In genomic region chr15:6623529-6624228, GRCm38 (mm10) we compare ENCODE assay signal across 17 mouse cellular contexts.
DNase-seq lines count a peak whose midpoint lies in the region; ATAC-seq and TF ChIP-seq lines count a peak whose summit lies in the region.
"Had no signal": no experiment of that assay in that cellular context is flagged by ENCODE, and none has a peak within 500 bp of the region (broad histone marks: within the 10 kb centered on the region; RNA-seq: fewer than 3 reads in every experiment).

No protein-coding gene starts in this region.

- intact Hi-C loops in left cerebral cortex, postnatal 10 days (cut with DNase I), result no loop called here

- no peak for DNase-seq in hindbrain, embryonic 10.5 days (ENCODE audit: low spot score)
- peak; percentile 41 for DNase-seq in CH12.LX (ENCODE audit: extremely low read depth)
- peak; percentile 70 for DNase-seq in induced T-regulatory cell, adult 2 months (ENCODE audit: low read depth)
- DNase-seq in embryo, embryonic 11 days, result no peak
- no peak for DNase-seq in testis, postnatal 10 days (ENCODE audit: low spot score)
- no peak for DNase-seq in left cerebral cortex, postnatal 10 days (ENCODE audit: extremely low spot score in 1 of 2, low spot score in 2 of 2)
- DNase-seq: cerebellum, adult 9-10 months; gastrocnemius, adult 2 months; lung, adult 2 months had no signal

- no peak for TF ChIP-seq CTCF in CH12.LX (conservative IDR thresholded peaks at IDR 0.05 in 1 of 2, IDR thresholded peaks at IDR 0.05 in 1 of 2; ENCODE audit: low read depth in 2 of 2, low read length in 2 of 2)

- in situ Hi-C loops in CH12.LX (cut with MboI; ENCODE audit: low pct_ligation_motif_present, low pct_unique_long_range_greater_than_20kb, low sequenced_read_pairs), result loop anchor here (25.0 kb wide), 1 partner anchor 386 kb away; no protein-coding TSS in a partner anchor

- TF ChIP-seq POLR2A in CH12.LX (IDR thresholded peaks at IDR 0.05; ENCODE audit: low read depth, low read length), result no peak

- no peaks in the 10 kb centered on the region for H3K27me3 ChIP-seq in hindbrain, embryonic 10.5 days (ENCODE audit: insufficient read depth, poor library complexity, severe bottlenecking)
- H3K27me3 ChIP-seq in hindbrain, embryonic 13.5 days, result no peaks in the 10 kb centered on the region
- H3K27me3 ChIP-seq in CH12.LX (replicated peaks), result no peaks in the 10 kb centered on the region
- H3K27me3 ChIP-seq: embryonic facial prominence, embryonic 13.5 days; forebrain, embryonic 12.5 days; heart, embryonic 12.5 days; kidney, embryonic 15.5 days; midbrain, embryonic 13.5 days; stomach, embryonic 15.5 days had no signal

- no peak overlapping the region for H3K9ac ChIP-seq in hindbrain, embryonic 13.5 days
- H3K9ac ChIP-seq in CH12.LX (ENCODE audit: insufficient read depth, low read depth), result no peak overlapping the region
- H3K9ac ChIP-seq: forebrain, embryonic 12.5 days; stomach, embryonic 15.5 days had no signal

- H3K4me1 ChIP-seq in hindbrain, embryonic 10.5 days (replicated peaks), result peaks cover 13% of the 10 kb centered on the region
- peaks cover 14% of the 10 kb centered on the region for H3K4me1 ChIP-seq in hindbrain, embryonic 13.5 days (replicated peaks)
- H3K4me1 ChIP-seq in CH12.LX (ENCODE audit: control insufficient read depth in 1 of 2, insufficient read depth in 2 of 2), result peaks cover 3 to 29% of the 10 kb centered on the region in 2 experiments; a peak in 2 of 4 replicates

- H3K79me2 ChIP-seq in CH12.LX (replicated peaks; ENCODE audit: control insufficient read depth, extremely low read depth, insufficient read depth, poor library complexity, severe bottlenecking), result no peaks in the 10 kb centered on the region

- no peak for ATAC-seq in hindbrain, embryonic 13.5 days (ENCODE audit: low FRiP score)
- peak; percentile 71 for ATAC-seq in monocyte, adult 5-6 weeks (replicated peaks; ENCODE audit: insufficient number of reproducible peaks, low FRiP score, low TSS enrichment, poor library complexity, severe bottlenecking)

- no peak for TF ChIP-seq RAD21 in CH12.LX (IDR thresholded peaks at IDR 0.05; ENCODE audit: low read depth, low read length)

- no peaks in the 10 kb centered on the region for H3K9me3 ChIP-seq in hindbrain, embryonic 10.5 days
- no peaks in the 10 kb centered on the region for H3K9me3 ChIP-seq in hindbrain, embryonic 13.5 days
- no peaks in the 10 kb centered on the region for H3K9me3 ChIP-seq in CH12.LX (replicated peaks; ENCODE audit: low read length)
- H3K9me3 ChIP-seq: embryonic facial prominence, embryonic 13.5 days; forebrain, embryonic 12.5 days; heart, embryonic 12.5 days; kidney, embryonic 15.5 days; midbrain, embryonic 13.5 days; stomach, embryonic 15.5 days had no signal

- WGBS in hindbrain, embryonic 10.5 days, result 94% methylated on average over 8 of the region's 8 CpGs
- whole genome bisulfite sequencing in hindbrain, embryonic 13.5 days, result 95% methylated on average over 8 of the region's 8 CpGs

- no peaks in the 10 kb centered on the region for H3K36me3 ChIP-seq in hindbrain, embryonic 10.5 days
- no peaks in the 10 kb centered on the region for H3K36me3 ChIP-seq in hindbrain, embryonic 13.5 days
- H3K36me3 ChIP-seq in CH12.LX (replicated peaks in 1 of 2; ENCODE audit: control insufficient read depth in 1 of 2, insufficient read depth in 1 of 2, low read length in 1 of 2), result no peaks in the 10 kb centered on the region
- H3K36me3 ChIP-seq: embryonic facial prominence, embryonic 13.5 days; forebrain, embryonic 12.5 days; heart, embryonic 12.5 days; kidney, embryonic 15.5 days; midbrain, embryonic 13.5 days; stomach, embryonic 15.5 days had no signal

- H3K27ac ChIP-seq in hindbrain, embryonic 10.5 days, result peak overlapping the region; percentile 67; the same call in 1 of the 2 replicates
- H3K27ac ChIP-seq in hindbrain, embryonic 13.5 days, result no peak overlapping the region
- H3K27ac ChIP-seq in CH12.LX (ENCODE audit: insufficient read depth, low read depth), result no peak overlapping the region
- H3K27ac ChIP-seq: embryonic facial prominence, embryonic 13.5 days; forebrain, embryonic 12.5 days; gastrocnemius, adult 2 months; kidney, embryonic 15.5 days; stomach, embryonic 15.5 days had no signal

- H3K4me3 ChIP-seq in hindbrain, embryonic 10.5 days, result no peak overlapping the region
- H3K4me3 ChIP-seq in hindbrain, embryonic 13.5 days, result no peak overlapping the region
- H3K4me3 ChIP-seq in CH12.LX (replicated peaks in 1 of 3; ENCODE audit: low read depth in 2 of 3, low read length in 2 of 3, poor library complexity in 1 of 3), result no peak overlapping the region
- H3K4me3 ChIP-seq: gastrocnemius, adult 2 months had no signal

- H3K4me2 ChIP-seq in hindbrain, embryonic 13.5 days, result no peak overlapping the region
- no peak overlapping the region for H3K4me2 ChIP-seq in CH12.LX (ENCODE audit: insufficient read depth, low read depth, poor library complexity, severe bottlenecking)

- dilution Hi-C loops in CH12.LX (cut with MboI; ENCODE audit: extremely low pct_ligation_motif_present, extremely low pct_unique_long_range_greater_than_20kb, low sequenced_read_pairs), result no loop called here

- TF ChIP-seq EP300 in CH12.LX (IDR thresholded peaks at IDR 0.05; ENCODE audit: low read length), result no peak

TF ChIP-seq in CH12.LX, 34 proteins besides CTCF, POLR2A, EP300 and RAD21:
- TF ChIP-seq ZC3H11A (IDR thresholded peaks at IDR 0.05; ENCODE audit: low read depth, low read length), result no peak
- TF ChIP-seq ELF1 (IDR thresholded peaks at IDR 0.05; ENCODE audit: low read depth, low read length), result no peak
- no peak for TF ChIP-seq SMC3 (IDR thresholded peaks at IDR 0.05; ENCODE audit: low read depth, low read length)
- no peak for TF ChIP-seq MYC (IDR thresholded peaks at IDR 0.05; ENCODE audit: low read depth, low read length)
- no peak for TF ChIP-seq PAX5 (IDR thresholded peaks at IDR 0.05; ENCODE audit: low read length)
- TF ChIP-seq USF1 (IDR thresholded peaks at IDR 0.05; ENCODE audit: low read depth, low read length), result no peak
- TF ChIP-seq MEF2A (IDR thresholded peaks at IDR 0.05; ENCODE audit: borderline replicate concordance, low read depth, low read length), result no peak
- TF ChIP-seq BHLHE40 (IDR thresholded peaks at IDR 0.05; ENCODE audit: low read depth, low read length), result no peak

Comparison
In these comparisons a context has a peak if more than half of its experiments do, and no peak if none do; other contexts are left out.
1. DNase-seq: peak in CH12.LX (single experiment) and induced T-regulatory cell, adult 2 months (single experiment); none in hindbrain, embryonic 10.5 days (single experiment), embryo, embryonic 11 days (single experiment), testis, postnatal 10 days (single experiment) and left cerebral cortex, postnatal 10 days (0 of 2).